Mouse (Mus musculus) layer of hippocampus, adult 9-10 months (tissue): ENCODE data around the gene Cpsf6.

ENCODE experiments used
- DNase-seq: peaks from one replicate; pipeline ENCODE4 v3.0.0; 2022; ENCODE audit warnings: low spot score

Cpsf6 gene

GRCm38 (mm10) chr10:117385431-117385830 is 5.6 kb upstream of the Cpsf6 start:
- no peak for DNase-seq

- DNase-seq: no peak
Observed at GRCm38 (mm10) chr10:117385086-117385430, 5.2 kb upstream of the Cpsf6 start.

DNA sequence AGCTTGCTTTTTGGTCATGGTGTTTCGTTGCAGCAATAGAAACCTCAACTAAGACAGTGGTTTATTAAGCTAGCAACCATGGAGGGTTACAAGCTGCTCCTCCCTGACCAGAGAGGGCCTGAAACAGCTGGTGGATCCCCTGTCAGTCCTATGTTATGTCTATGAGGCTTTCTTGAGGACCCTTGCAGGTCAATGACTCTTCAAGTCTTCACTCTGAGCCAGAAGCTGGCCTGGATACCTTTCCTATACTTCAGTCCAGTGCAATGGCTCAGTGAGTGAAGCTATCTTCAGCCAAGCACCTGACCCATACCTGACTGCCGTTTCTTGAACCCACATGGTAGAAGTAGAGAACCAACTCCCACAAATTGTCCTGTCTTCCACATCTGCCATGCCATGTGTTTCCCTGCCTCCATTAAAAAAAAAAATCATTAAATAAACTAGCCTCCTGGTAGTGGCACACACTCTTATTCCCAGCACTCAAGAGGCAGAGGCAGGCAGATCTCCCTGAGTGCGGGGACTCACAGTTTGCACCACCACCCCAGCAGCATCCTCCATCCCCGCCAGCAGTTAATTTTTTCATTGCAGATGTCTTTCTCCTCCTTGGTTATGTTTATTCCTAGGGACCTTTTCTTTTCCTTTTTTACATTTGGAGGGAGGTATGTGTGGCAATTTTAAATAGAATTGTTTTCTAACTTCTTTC is 4.7 kb upstream of the Cpsf6 start:
- DNase-seq: no peak

- DNase-seq: no peak
Observed at GRCm38 (mm10) chr10:117383941-117384340, 4.1 kb upstream of the Cpsf6 start.

- DNase-seq: no peak
Observed at GRCm38 (mm10) chr10:117382996-117383550, 3.3 kb upstream of the Cpsf6 start.

DNA sequence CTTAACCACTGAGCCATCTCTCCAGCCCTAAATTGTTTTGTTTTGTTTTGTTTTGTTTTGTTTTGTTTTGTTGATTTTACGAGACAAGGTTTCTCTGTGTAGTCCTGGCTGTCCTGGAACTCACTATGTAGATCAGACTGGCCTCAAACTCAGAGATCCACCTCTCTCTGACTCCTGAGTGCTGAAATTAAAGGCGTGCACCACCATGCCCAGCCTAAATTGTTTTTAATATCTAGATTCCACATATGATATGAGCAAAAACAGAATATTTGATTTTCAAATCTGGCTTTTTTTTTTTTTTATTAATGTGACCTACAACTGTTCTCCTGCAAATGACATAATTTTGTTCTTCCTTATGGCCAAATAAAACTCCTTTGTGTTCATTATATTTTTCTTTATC is 2.3 kb upstream of the Cpsf6 start:
- DNase-seq: no peak

- DNase-seq: no peak
Observed at GRCm38 (mm10) chr10:117380721-117381570, 1.1 kb upstream of the Cpsf6 start.

- DNase-seq: no peak
Observed at GRCm38 (mm10) chr10:117379441-117379840, 374 bp downstream of the Cpsf6 start.

DNA sequence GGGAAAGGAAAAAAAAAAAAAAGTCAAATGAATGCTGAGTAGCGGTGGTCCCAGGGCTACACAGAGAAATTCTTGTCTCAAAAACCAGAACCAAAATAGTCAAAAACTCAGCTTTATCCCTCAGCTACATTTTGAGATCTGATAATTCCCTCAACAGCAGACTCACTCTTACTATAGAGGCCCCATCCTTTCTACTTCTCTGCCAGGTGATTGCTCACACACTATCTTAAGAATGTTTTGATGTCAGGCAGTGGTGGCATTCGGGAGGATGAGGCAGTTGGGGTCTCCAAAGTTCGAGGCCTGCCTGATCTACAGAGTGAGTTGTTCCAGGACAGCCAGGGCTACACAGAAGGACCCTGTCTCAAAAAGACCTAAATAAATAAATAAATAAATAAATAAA is 1.2 kb downstream of the Cpsf6 start:
- no peak for DNase-seq

- DNase-seq: no peak
Observed at GRCm38 (mm10) chr10:117378291-117378555, 1.6 kb downstream of the Cpsf6 start.

- DNase-seq: no peak
Observed at GRCm38 (mm10) chr10:117377431-117378290, 2.2 kb downstream of the Cpsf6 start.

DNA sequence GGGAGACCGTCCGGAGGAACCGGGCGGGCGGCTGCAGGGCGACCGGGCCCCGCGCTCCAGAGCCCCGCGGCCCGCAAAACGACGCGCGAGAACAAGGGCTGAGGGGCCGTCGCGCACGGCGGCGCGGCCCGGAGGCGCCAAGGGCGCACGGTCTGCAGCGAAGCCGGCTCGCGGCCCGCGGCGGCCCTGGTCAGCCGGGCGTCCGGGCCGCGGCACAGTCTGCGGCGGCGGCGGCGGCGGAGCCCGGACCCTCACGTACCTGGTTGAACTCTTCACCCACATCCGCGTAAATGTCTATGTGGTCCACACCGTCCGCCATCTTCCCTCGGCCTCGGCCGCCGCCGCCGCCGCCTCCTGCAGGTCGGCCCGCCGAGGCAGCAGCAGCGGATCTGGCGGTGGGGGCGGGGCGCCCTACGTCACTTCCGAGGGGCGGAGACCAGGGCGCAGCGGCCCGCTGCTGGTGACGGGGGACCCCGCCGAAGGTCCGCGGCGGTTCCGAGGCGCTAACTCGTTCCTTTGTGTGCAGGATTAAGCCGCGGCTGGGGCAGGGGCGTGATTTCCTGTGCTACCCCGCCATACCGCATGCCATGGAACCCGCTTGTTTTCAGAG is 3.1 kb downstream of the Cpsf6 start:
- peak; percentile 61 for DNase-seq

DNA sequence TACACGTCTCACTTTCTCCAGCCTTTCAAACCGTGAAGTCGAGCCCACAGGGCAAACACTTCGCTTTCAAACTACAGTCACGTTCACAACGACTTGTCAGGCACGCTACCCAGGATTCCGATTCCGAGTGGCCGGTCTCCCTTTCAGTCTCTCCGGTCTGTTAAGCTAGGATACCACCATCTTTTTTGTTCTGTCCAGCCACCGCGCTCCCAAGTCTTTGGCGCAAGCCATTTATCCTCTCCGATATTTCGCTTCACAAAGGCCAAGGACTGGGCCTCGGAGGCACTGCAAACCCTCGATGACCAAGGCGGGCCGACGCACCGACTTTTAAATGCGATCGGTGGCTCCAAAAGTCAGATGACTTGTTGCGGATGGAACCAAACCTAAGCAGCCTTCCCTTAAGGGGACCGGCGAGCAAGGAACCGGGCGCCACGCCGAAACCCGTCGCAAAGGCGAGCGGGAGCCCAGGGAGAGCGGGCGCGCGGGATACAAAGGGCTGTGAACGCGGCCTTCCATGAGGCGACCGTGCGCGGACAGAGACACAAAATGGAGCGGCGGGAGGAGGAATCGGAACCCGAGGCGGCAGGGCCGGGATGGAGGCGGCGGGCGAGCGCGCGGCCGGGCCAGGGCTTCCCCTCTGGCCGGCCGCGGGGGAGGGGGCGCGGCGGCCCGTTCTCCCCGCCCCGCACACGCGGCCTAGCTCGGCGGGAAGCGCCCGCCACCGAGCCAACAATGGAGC is 3.8 kb downstream of the Cpsf6 start:
- no peak for DNase-seq

GRCm38 (mm10) chr10:117375163-117375562 is 4.7 kb downstream of the Cpsf6 start:
- no peak for DNase-seq

DNA sequence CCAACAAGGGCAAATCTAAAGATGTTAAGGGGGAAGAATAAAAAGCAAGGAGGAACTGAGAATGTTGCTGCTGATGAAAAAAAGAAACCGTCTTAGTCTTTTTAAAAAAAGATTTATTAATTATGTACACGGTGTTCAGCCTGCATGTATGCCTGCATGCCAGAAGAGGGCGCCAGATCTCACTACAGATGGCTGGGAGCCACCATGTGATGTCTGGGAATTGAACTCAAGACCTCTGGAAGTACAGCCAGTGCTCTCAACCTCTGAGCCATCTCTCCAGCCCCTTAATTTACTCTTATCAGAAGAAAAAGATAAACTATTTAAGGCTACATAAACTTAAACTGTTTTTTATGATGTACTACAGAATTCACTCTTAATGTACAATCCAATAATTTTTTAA is 16.7 kb downstream of the Cpsf6 start:
- DNase-seq: no peak

DNA sequence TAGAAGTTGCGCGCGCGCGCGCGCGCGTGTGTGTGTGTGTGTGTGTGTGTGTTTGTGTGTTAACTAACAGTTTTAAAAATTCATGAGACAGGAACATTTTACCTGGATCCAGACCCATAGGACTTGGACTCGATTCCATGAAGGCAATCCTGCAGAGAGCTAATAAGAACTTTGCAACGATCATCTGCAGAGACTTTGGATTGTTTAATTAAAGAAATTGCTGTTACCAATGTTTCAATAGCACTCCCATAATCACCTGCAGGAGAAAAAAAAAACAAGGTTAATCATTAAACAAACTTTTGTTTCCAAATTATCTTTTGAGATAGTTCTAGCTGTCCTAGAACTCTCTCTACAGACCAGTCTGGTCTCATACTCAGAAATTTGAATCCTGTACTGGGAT is 20.9 kb downstream of the Cpsf6 start:
- no peak for DNase-seq

DNA sequence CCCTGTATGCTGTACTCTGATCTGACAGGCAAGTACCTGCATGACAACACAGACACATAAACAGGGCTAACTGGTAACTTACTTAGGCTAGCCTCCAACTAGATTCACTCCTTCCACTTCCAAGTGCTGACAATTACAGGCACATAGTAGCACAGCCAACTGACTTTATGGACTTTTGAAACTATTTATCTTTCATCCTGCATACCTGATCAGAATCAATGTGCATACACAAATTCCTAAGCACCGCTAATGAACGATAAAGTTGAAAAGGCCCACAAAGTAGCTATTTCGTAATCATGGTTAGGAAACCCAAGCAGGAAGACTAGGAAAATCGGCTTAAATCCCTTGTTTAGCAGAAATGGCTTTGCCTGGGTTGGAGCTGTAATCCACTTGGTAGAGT is 36.8 kb downstream of the Cpsf6 start:
- no peak for DNase-seq

DNA sequence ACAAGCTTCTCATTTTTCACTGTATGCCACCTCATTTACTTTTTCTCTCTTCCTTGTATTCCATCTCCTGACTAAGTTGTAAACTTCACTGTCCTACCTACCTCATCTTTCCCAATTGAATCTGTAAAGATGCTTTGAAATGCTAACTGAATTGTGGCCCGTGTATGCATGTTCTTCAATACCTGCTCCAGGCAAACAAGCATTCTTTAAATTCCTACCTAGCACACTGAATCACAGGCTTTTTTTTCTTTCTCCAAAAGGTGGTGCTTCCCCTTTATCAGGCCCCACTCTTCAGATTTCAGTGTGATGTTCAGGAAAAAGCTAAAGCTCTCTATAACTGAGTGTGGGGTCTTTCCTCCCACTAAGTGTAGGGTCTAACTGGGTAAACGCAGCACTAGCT is 37.4 kb downstream of the Cpsf6 start:
- no peak for DNase-seq

GRCm38 (mm10) chr10:117341029-117341428 is 38.8 kb downstream of the Cpsf6 start:
- DNase-seq: no peak

GRCm38 (mm10) chr10:117339241-117339640 is 40.6 kb downstream of the Cpsf6 start:
- no peak for DNase-seq

GRCm38 (mm10) chr10:117337946-117338345 is 41.9 kb downstream of the Cpsf6 start:
- no peak for DNase-seq

DNA sequence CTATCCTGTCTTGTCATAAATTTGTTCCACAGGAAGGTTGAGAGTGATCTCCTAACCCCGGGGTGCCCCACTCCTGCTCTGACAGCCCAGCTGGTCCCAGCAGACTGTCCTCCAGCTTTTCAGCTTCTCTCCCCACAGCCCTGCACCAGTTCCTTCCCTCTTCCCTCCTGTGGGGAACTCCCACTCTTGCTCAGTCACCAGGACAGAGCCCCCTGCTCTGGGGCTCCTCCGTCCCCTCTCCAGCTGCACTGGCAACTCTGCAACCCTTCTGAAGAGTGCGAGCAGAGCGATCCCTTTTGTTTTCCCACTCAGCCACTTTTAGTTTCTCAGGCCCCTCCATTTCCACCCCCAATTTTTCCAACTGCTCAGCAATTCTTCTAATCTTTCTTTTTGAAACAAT is 44.2 kb downstream of the Cpsf6 start:
- DNase-seq: no peak
